Mouse (Mus musculus) natural killer cell, adult 2 months (primary cell): ENCODE results near the gene Cdk2ap1.
"Not testable (repeated sequence)": the region's sequence is repeated elsewhere in the genome, so short reads cannot be mapped to it uniquely, and the experiment has no call there.

Experiments used
- DNase-seq, 2 experiments: peaks; one replicate each; pipeline ENCODE4 v3.0.0; 2022; ENCODE audit warnings: low spot score in 2 of 2

Cdk2ap1 gene

DNA sequence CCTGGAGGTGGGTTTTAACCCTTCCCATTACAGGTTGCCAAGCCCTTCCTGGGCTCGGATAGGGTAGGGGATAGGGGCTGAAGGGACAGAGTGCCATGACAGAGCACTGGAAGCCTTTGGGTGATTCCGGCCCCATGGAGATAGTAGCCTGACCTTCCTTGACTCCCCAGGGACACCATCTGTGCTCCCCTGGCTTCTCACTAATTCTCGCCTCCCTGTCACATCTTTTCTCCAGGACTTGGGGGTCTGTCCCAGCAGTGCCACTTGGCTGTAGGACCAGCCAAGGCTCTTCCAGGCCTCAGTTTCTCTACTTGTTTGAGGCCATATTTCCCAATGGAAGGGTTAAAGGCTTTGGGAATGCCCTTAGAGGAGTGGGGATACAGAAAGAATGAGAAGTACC lies 11.3 kb downstream of the Cdk2ap1 start:
- no peak for DNase-seq

GRCm38 (mm10) chr5:124351111-124351560 lies 11.7 kb downstream of the Cdk2ap1 start:
- DNase-seq = peak in 1 of 2 experiments; percentile 20

DNA sequence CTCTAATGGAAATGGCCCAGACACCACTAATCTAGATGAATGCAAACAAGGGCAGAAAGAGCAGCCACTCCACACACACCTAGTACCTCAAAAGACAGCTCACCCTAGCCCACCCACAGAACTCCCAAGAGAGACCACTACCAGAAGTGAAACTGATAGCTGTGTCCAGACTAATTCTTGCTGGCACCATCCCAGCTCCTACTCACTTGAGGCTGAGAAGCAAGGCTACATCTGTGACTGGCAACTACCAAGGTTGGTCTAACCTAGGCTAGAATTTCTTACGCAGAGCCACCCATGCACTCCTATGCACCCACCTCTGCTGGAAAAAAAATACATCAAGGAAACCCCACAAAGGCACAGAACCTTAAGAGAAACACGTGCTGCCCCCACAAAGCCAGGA lies 12.5 kb downstream of the Cdk2ap1 start:
- no peak for DNase-seq

GRCm38 (mm10) chr5:124349196-124349595 lies 13.7 kb downstream of the Cdk2ap1 start:
- DNase-seq = no peak

GRCm38 (mm10) chr5:124342897-124343296 lies 20.0 kb downstream of the Cdk2ap1 start:
- DNase-seq = no peak

DNA sequence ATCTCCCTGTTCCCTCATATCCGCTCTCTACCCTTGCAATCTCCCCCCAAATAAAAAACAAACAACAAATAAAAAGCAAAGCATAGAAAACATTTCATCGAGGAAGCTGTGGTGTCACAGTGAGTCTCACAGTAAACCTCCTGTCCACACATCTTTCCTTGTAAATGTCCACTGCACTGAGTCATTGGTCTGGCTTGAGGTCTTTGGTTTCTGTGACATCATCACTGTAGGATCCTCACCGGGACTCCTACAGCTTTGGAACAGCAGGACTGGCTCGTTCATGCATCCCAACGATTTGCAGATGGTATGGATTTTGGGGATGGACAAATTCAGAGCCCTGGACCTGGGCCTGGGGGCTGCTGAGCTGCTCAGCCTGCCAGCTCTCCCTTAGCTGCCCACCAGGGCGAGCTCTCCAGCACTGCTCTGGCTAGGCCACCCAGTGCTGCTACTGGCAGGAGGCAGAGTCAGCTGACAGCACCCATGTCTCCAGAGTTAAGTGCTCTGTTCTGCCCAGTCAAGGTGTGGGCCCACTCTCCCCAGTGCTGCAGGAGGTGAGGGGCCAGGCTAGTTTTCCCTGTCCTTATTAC lies 21.0 kb downstream of the Cdk2ap1 start:
- DNase-seq = not testable (repeated sequence)

- DNase-seq = no peak
These were observed 24.1 kb downstream of the Cdk2ap1 start for GRCm38 (mm10) chr5:124338791-124339190.

DNA sequence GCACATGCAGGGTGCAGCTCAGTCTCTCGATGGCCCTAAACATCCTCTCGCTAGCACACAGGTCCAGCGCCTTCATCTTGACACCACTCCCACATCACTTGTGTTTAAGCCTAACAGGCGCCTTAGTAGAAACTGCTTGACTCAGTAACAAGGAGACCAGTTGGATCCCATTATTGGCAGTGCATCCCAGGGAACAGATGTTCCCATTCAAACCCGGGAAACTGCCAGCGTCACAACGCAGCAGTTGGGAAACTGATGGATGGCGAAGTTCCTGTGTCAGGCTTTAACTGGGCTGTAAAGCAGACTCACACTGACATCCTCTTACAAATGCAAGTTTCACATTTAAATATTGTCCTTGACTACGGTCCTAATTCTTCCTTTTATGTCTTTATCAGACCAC lies 25.0 kb downstream of the Cdk2ap1 start:
- no peak for DNase-seq

DNA sequence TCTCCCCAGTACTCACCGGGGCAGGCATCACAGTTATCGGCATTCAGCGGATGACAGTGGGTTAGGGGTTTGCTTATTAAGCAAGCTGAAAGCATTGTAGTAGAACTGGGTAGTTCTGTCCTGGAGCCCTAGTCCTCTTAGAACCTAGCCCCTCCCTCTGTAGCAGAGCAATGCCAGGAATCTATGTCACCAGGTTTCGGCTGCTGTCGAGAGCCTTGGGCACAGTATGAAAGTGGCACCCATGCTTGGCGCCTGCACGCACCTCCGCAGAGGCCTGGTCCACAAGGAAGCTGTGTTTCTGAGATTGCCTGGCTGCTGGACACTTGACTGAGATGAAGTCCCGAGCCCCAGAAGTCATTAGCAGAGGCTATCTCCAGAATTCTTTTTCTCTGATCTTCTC lies 25.8 kb downstream of the Cdk2ap1 start:
- no peak for DNase-seq

DNA sequence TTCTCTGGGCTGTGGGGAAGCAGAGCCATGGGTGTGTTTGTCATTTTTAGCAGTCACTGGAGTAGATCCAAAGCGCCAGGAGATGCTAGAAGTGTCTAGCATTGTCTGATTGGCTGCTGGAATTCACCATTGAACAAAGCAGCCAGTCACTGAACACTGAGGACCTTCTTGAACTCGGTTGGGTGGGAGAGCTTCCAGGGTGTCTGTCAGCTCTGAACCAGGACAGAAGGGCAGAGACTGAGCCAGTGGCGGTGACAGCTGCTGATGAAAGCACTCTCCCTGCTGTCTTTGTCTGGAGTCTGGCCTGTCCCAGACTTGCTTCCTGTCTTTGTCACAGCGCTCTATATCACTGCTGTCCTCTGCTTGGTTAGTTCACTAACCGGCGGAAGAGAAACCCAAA lies 28.5 kb downstream of the Cdk2ap1 start:
- no peak for DNase-seq

DNA sequence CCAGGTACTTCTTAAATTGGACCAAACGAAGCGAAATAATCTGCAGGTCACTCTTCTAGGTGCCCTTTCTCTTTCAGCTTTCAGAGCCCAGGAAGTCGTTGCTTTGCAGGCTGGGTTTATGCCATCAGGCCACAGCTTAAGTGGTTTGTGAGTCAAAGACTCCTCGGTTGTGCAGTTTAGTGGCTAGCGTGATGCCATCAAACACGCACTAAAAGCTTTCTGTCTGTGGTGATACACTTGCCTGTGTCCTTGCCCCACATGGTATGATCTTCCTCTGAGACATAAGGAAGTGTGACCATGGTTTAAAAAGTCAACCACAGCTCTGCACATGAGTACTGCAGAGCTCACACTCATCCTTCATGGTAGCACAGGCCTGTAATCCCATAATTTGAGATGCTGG lies 32.8 kb downstream of the Cdk2ap1 start:
- peak; percentile 40 to 67 for DNase-seq

DNA sequence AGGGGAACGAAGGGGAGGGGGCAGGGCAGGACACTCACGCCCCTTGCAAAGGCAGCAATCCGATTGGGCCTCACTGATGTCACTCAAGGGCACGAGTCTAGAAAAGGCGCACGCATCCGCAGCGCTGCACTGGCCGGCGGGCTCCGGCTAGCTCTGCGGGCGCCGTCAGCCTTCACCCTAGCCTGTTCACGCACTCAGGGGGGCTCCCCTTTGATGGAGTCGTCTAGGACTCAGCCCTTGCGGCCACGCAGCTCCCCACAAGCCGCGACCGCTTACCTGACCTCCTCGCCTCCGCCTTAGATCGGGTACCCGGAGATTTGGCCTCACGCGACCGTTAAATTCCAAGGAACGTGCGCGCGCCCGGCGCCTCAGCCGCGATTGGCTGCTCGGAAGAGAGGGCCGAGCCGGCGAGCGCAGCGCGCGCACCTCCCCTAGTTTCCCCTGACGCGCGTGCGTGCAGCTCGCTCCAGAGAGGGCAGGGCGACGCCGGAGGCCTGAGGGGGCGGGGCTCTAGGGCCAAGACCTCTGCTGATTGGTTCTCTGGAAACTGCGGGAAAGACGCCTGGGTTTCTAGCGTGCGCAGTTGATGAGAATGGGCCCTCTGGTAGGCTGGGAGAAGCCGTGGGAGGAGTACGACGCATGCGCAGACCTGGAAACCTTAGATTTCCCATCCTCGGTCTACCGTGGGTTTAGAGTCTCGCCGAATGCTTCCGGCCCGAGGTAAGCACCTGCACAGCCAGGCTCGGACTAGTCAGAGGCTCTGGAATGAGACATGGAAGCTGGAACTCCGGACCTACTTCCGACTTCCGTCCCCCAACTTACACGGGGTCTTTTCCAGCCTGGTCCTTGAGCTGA lies 35.1 kb downstream of the Cdk2ap1 start, which contains the start of the genes Mphosph9 and 2810006K23Rik:
Gene Mphosph9, minus strand, starts transcription at position 463 of the 855 bp plus-strand sequence.
Gene 2810006K23Rik, plus strand, starts transcription at position 580 of the 855 bp plus-strand sequence.
- peak; percentile 99 to 100 for DNase-seq

GRCm38 (mm10) chr5:124326829-124327228 lies 36.1 kb downstream of the Cdk2ap1 start:
- DNase-seq = no peak

GRCm38 (mm10) chr5:124317648-124318047 lies 45.2 kb downstream of the Cdk2ap1 start:
- no peak for DNase-seq

- no peak for DNase-seq
These were observed 46.9 kb downstream of the Cdk2ap1 start for GRCm38 (mm10) chr5:124315941-124316340.

DNA sequence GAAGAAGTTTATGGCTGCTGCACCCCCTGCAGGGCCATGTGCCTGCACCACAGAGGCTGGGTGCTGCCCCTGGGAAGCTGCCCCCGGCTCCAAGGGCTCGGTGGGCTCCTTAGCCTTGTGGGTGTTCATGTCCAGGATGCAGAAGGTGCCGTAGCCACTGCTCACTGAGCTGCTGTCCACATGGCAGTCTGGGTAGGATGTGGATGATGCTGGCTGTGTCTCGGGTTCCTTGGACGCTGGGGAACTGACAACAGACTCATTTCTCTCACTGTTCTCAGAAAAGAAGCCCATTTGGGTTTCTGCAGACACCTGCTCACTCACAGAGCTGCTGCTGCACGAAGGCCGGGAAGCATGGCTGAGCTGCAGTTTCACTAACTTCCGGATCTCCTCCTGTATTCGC lies 47.4 kb downstream of the Cdk2ap1 start:
- DNase-seq = no peak

DNA sequence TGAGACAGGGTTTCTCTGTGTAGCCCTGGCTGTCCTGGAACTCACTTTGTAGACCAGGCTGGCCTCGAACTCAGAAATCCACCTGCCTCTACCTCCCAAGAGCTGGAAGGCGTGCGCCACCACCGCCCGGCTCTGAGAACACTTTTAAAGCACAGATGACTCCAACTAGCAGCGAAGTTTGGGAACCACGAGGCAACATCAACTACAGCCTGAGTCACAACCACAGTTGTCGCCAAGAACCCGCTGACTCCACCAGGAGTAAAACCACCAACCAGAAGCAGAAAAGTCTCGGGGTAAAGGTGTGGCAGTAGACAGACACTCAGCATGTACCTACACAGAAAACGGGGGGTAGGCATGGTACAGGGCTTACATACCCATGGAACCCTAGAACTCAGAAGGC lies 52.8 kb downstream of the Cdk2ap1 start:
- DNase-seq = no peak

GRCm38 (mm10) chr5:124309155-124309554 lies 53.7 kb downstream of the Cdk2ap1 start:
- no peak for DNase-seq

DNA sequence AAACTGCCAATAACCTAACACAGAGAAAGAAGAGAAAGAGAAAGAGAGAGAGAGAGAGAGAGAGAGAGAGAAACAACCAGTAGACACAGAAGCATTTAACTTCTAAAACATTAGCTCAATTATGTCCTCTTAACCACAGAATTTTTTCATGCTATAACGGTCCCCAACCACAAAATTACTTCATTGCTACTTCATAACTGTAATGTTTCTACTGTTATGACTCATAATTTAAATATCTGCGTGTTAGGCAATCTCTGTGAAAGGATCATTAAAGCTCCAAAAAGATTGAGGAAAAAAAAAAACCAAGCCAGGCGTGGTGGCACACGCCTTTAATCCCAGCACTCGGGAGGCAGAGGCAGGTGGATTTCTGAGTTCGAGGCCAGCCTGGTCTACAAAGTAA lies 60.0 kb downstream of the Cdk2ap1 start:
- DNase-seq = not testable (repeated sequence)

DNA sequence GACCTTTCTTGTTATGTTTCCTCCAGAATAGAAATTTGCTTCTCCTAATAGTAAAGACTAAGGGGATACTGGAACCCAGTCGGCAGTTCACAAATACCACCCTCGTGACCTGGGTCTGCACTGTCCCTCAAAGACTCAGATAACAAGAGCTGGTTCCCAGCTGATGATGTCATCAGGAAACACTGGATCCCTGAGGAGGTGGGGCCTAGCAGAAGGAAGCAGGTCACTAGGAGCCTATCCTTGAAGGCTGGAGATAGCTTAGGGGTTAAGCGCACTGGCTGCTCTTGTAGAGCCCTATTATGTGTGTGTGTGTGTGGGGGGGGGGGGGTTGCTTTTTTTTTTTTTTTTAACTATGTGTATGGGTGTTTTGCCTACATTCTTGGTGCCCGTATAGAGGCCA lies 62.8 kb downstream of the Cdk2ap1 start:
- no peak for DNase-seq

GRCm38 (mm10) chr5:124299307-124299706 lies 63.6 kb downstream of the Cdk2ap1 start:
- DNase-seq = not testable (repeated sequence)

DNA sequence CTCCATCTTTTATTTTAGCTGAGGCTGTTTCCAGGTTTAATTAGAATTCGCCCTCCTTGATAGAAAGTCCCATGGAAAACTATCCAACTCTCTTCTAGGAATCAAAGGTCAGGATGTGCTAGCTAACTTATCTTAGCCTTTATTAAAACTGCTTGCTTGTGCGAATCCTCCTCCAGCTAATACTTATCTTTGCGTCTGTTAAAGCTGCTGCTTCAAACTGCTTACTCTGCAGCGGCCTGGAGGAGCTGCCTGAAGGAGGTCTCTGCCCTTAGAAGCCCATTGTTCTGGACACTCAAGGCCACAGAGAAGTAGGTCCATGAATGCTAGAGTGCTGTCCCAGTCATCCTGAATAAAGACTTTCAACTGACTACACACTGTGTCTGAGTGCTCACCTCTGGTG lies 66.4 kb downstream of the Cdk2ap1 start:
- no peak for DNase-seq
